Mouse (Mus musculus) heart, postnatal 0 days (tissue): Measurements from ENCODE around the gene Tssk4.

ENCODE experiments used
- CTCF ChIP-seq: IDR thresholded peaks from 2 replicates; pipeline ENCODE4 v1.5.1; 2016; ENCODE audit warnings: antibody characterized with exemption, control low read depth, low read depth
- EP300 ChIP-seq: IDR thresholded peaks from 2 replicates; pipeline ENCODE4 v1.6.1; 2016; ENCODE audit warnings: antibody characterized with exemption, low read depth

GRCm38 (mm10) chr14:55651528-55651927, 1.5 kb downstream of the Tssk4 start:
- no peak for TF ChIP-seq EP300
- TF ChIP-seq CTCF, result no peak
